Mouse (Mus musculus) olfactory bulb, adult 2 months (tissue): Measurements from ENCODE around the gene Klhl35.

ENCODE experiments used
- CTCF ChIP-seq: fragments of 200-500 bp; IDR thresholded peaks from 2 replicates; pipeline ENCODE4 v1.5.1; 2012; ENCODE audit warnings: low read depth, mild to moderate bottlenecking, low read length, moderate library complexity; ENCODE audit not compliant: insufficient read depth
- POLR2A ChIP-seq: fragments of 200-500 bp; IDR thresholded peaks from 2 replicates; pipeline ENCODE4 v1.6.1; 2012; ENCODE audit warnings: mild to moderate bottlenecking, low read depth, low read length, moderate library complexity; ENCODE audit not compliant: insufficient read depth

GRCm38 (mm10) chr7:99443164-99443563 is 22.6 kb upstream of the Klhl35 start:
- TF ChIP-seq CTCF (0 out of 2 replicates have a peak, but pooled peaks have one; percentile 12), POLR2A (no peak)
